Mouse (Mus musculus): ENCODE measurements around the gene Ccdc30. TPM values are rescaled to one million over a fixed set of nuclear protein-coding genes. Genes with fewer than 3 reads are reported as not detected.

Ccdc30 gene
- polyA plus RNA-seq, 1 experiment from 2014 or later, result 2.5 TPM

DNA sequence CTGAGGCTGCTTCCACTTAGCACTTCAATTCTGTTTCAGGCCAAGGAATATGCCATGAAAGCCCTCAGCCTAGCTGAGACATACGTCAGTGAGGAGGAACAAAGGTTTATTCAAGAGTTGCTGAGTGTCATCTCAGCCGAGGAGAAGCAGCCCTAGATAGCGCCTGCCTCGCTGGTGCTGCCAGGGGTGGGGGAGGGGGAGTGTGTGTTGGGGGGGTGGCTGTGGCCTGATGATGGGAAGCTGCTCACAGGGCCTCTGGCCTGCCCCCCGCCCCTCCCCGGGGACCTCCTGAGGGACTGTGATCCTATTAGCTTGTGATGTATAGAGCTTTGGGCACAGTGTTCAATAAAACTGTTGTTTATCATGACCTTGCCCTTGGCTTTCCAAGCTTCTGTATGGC lies 38.2 kb upstream of the Ccdc30 start:
- Histone ChIP-seq H3K9ac (no peak overlapping the region), H3K27ac (ENCODE audit: low read depth) (no peak overlapping the region), H3K27me3 (ENCODE audit: insufficient read depth, low read length) (no peaks in the 10 kb centered on the region), H3K4me1 (ENCODE audit: insufficient read depth) (0 out of 2 replicates have a peak, but pooled peaks cover 3% of the 10 kb centered on the region), H3K4me2 (no peak overlapping the region), H3K36me3 (ENCODE audit: insufficient read depth) (no peaks in the 10 kb centered on the region), H3K9me3 (ENCODE audit: low read depth, low read length) (no peaks in the 10 kb centered on the region), H3K4me3 (ENCODE audit: low read depth, low read length) (no peak overlapping the region)
- WGBS, result 10% methylated on average over 6 of the region's 6 CpGs
- ATAC-seq (ENCODE audit: insufficient read depth) (peak; percentile 81), DNase-seq (peak; percentile 58)
- TF ChIP-seq CTCF (IDR thresholded peaks at IDR 0.05; ENCODE audit: low read depth), result no peak

DNA sequence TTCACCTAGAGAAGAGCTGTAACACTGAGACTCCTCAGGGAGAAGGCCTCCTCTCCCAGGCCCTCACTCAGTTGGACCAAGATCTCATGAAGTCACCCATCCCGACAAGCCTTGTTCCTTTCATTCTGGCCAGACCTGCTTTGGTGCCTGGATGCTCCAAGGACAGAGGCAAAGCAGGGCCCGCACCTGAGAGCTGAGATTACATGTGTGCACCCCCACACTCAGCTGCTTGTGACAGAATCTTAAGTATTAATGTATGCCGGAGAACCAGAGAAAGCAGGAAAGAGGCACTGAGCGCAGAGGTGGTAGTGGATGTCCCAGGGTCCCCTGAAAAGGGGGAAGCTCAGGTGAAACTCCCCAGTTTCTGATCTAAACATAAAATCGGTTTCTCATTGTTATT lies 37.8 kb upstream of the Ccdc30 start:
- H3K27ac ChIP-seq (ENCODE audit: low read depth), result no peak overlapping the region
- no peak overlapping the region for H3K4me2 ChIP-seq
- 51% methylated on average over 5 of the region's 5 CpGs for WGBS
- ATAC-seq (ENCODE audit: insufficient read depth), result no peak
- H3K27me3 ChIP-seq (ENCODE audit: insufficient read depth, low read length), result no peaks in the 10 kb centered on the region
- no peak overlapping the region for H3K9ac ChIP-seq
- H3K36me3 ChIP-seq (ENCODE audit: insufficient read depth), result no peaks in the 10 kb centered on the region
- no peak for TF ChIP-seq CTCF (IDR thresholded peaks at IDR 0.05; ENCODE audit: low read depth)
- H3K9me3 ChIP-seq (ENCODE audit: low read depth, low read length), result no peaks in the 10 kb centered on the region
- 0 out of 2 replicates have a peak, but pooled peaks cover 3% of the 10 kb centered on the region for H3K4me1 ChIP-seq (ENCODE audit: insufficient read depth)
- H3K4me3 ChIP-seq (ENCODE audit: low read depth, low read length), result no peak overlapping the region
- no peak for DNase-seq

DNA sequence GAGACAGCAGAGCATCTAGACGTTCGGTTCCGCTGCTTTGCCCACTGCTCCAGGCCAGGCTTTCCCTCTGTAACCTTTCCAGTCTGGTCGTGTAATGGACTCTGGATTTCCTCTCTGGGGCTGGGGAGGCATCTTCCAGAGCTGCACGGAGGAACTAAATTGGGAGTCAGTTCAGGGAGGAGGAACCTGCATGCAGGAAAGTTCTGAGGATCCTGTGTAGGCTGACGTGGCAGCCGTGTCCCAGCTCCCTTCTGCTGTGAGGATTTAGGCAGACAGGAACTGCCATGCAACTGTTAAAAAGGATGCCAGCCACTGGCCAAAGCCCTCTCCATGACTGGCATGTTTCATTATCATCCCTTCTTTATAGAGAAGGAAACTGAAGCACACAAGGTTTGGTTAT lies 35.1 kb upstream of the Ccdc30 start:
- DNase-seq (no peak), ATAC-seq (ENCODE audit: insufficient read depth) (no peak)
- no peaks in the 10 kb centered on the region for H3K27me3 ChIP-seq (ENCODE audit: insufficient read depth, low read length)
- no peak overlapping the region for H3K4me3 ChIP-seq (ENCODE audit: low read depth, low read length)
- H3K27ac ChIP-seq (ENCODE audit: low read depth), result no peak overlapping the region
- no peak overlapping the region for H3K4me2 ChIP-seq
- no peaks in the 10 kb centered on the region for H3K9me3 ChIP-seq (ENCODE audit: low read depth, low read length)
- H3K4me1 ChIP-seq (ENCODE audit: insufficient read depth), result 0 out of 2 replicates have a peak, but pooled peaks cover 3% of the 10 kb centered on the region
- no peaks in the 10 kb centered on the region for H3K36me3 ChIP-seq (ENCODE audit: insufficient read depth)
- H3K9ac ChIP-seq, result no peak overlapping the region
- TF ChIP-seq CTCF (IDR thresholded peaks at IDR 0.05; ENCODE audit: low read depth), result no peak
- 62% methylated on average over 7 of the region's 7 CpGs for WGBS

DNA sequence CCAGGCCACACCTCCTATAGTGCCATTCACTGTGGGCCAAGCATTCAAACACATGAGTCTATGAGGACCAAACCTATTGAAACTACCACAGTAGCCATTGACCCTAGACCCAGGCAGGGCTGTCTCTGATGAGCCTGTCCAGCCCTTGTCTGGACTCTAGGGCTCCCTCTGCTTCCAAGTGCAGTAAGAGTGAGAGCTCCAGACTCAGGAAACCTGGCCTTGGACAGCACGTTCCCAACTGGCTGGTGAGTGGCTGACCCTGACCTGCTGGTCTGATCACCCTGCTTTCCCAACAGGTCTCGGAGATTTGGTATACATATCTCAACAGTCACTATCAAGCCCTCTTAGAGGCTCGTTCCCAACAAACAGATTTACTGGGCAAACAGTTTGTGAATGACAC lies 32.5 kb upstream of the Ccdc30 start:
- no peaks in the 10 kb centered on the region for H3K36me3 ChIP-seq (ENCODE audit: insufficient read depth)
- WGBS, result 50% methylated on average over 3 of the region's 3 CpGs
- no peak for ATAC-seq (ENCODE audit: insufficient read depth)

DNA sequence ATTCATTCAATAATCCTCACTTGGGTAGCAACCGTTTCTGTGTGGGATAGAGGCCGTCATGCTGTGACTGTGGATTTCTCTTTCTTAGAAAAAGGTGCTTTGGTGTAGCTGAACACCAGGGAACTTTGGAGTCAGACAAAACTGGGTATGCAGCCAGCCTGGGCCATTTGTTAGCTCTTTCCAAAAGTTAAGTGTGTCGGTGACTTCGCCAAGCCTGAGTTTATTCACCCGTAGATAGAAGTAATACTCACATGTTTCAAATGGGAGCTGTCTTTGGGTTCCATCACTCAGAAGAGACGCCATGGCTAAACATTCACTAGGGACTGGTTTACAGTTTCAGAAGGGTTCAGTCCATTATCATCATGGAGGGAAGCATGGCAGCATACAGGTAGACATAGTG lies 31.9 kb upstream of the Ccdc30 start:
- DNase-seq (no peak), ATAC-seq (ENCODE audit: insufficient read depth) (no peak)
- H3K4me2 ChIP-seq, result no peak overlapping the region
- no peak overlapping the region for H3K4me3 ChIP-seq (ENCODE audit: low read depth, low read length)
- H3K9me3 ChIP-seq (ENCODE audit: low read depth, low read length), result no peaks in the 10 kb centered on the region
- 91% methylated on average over 6 of the region's 6 CpGs for WGBS
- no peaks in the 10 kb centered on the region for H3K36me3 ChIP-seq (ENCODE audit: insufficient read depth)
- TF ChIP-seq CTCF (IDR thresholded peaks at IDR 0.05; ENCODE audit: low read depth), result no peak
- H3K27ac ChIP-seq (ENCODE audit: low read depth), result no peak overlapping the region
- H3K27me3 ChIP-seq (ENCODE audit: insufficient read depth, low read length), result no peaks in the 10 kb centered on the region
- no peak overlapping the region for H3K9ac ChIP-seq
- H3K4me1 ChIP-seq (ENCODE audit: insufficient read depth), result no peaks in the 10 kb centered on the region

More for the DNA sequence above, 32.5 kb upstream of the Ccdc30 start:
- DNase-seq, result no peak
- no peaks in the 10 kb centered on the region for H3K27me3 ChIP-seq (ENCODE audit: insufficient read depth, low read length)
- no peaks in the 10 kb centered on the region for H3K9me3 ChIP-seq (ENCODE audit: low read depth, low read length)
- H3K4me3 ChIP-seq (ENCODE audit: low read depth, low read length), result no peak overlapping the region
- no peak overlapping the region for H3K27ac ChIP-seq (ENCODE audit: low read depth)
- H3K4me2 ChIP-seq, result no peak overlapping the region
- H3K9ac ChIP-seq, result no peak overlapping the region
- TF ChIP-seq CTCF (IDR thresholded peaks at IDR 0.05; ENCODE audit: low read depth), result no peak
- H3K4me1 ChIP-seq (ENCODE audit: insufficient read depth), result no peaks in the 10 kb centered on the region

DNA sequence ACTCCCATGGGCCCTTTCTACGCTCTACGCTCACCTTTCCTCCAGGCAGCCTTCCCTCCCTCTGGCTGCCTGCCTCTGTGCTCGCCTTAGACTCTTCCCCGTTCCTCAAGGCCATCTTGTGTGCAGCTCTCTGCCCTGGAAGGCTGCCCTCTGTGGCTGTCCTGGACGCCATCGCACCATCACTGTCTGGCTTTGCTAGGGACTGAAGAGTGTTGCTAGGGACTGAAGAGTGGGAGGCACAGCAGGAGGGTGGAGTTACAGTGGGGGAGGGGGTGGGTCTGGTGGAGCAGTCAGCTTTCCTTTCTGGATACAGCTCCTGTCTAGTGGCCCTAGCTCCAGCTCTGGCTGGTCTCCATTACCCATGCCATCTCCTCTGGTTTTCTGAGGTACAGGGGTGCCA lies 27.2 kb upstream of the Ccdc30 start:
- ATAC-seq (ENCODE audit: insufficient read depth) (no peak), DNase-seq (no peak)
- Histone ChIP-seq H3K9me3 (ENCODE audit: low read depth, low read length) (no peaks in the 10 kb centered on the region), H3K27me3 (ENCODE audit: insufficient read depth, low read length) (no peaks in the 10 kb centered on the region), H3K4me3 (ENCODE audit: low read depth, low read length) (no peak overlapping the region), H3K36me3 (ENCODE audit: insufficient read depth) (no peaks in the 10 kb centered on the region), H3K9ac (no peak overlapping the region), H3K27ac (ENCODE audit: low read depth) (no peak overlapping the region), H3K4me1 (ENCODE audit: insufficient read depth) (no peaks in the 10 kb centered on the region), H3K4me2 (no peak overlapping the region)
- 51% methylated on average over 6 of the region's 6 CpGs for WGBS
- no peak for TF ChIP-seq CTCF (IDR thresholded peaks at IDR 0.05; ENCODE audit: low read depth)

DNA sequence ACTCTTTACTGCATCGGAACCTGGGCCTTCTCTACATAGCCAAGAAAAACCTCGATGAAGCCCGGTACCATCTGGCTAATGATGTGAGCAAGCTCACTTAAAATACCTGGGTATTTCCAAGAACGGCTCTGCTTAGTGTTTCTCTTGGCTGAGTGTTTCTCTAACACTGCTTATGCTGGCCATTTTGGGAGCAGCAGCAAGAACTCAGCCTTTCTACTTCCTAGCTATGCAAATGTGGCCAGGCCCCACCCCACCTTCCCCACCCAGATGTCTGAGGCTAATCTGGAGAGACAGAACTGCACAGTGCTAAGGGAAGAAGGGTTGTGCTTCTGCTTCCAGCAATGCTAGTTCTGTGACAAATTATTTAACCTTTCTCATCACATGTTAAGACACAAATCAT lies 26.5 kb upstream of the Ccdc30 start:
- no peaks in the 10 kb centered on the region for H3K9me3 ChIP-seq (ENCODE audit: low read depth, low read length)
- no peaks in the 10 kb centered on the region for H3K27me3 ChIP-seq (ENCODE audit: insufficient read depth, low read length)
- DNase-seq (no peak), ATAC-seq (ENCODE audit: insufficient read depth) (no peak)
- no peak overlapping the region for H3K4me3 ChIP-seq (ENCODE audit: low read depth, low read length)
- no peak overlapping the region for H3K27ac ChIP-seq (ENCODE audit: low read depth)
- TF ChIP-seq CTCF (IDR thresholded peaks at IDR 0.05; ENCODE audit: low read depth), result no peak
- 90% methylated on average over 4 of the region's 4 CpGs for WGBS
- no peak overlapping the region for H3K4me2 ChIP-seq
- no peaks in the 10 kb centered on the region for H3K36me3 ChIP-seq (ENCODE audit: insufficient read depth)
- H3K9ac ChIP-seq, result no peak overlapping the region
- no peaks in the 10 kb centered on the region for H3K4me1 ChIP-seq (ENCODE audit: insufficient read depth)

DNA sequence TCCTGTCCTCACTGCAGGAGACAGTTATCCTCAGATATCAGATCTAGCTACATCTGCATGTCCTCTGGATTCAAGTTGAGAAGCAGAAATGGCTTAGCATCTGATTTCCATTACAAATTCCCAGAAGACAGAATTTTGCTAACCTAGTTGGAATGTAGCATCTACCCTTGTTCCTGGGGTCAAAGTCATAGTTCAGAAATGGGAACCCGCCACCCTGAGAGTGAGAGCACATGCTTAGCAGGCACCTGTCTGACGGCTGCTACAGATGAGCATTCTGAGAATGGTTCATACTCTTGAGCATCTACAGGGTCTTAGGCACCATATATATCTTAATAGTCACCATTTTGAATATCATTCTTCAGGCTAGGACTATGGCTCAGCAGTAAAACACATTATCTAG lies 22.6 kb upstream of the Ccdc30 start:
- Histone ChIP-seq H3K4me2 (no peak overlapping the region), H3K27me3 (ENCODE audit: insufficient read depth, low read length) (no peaks in the 10 kb centered on the region), H3K9me3 (ENCODE audit: low read depth, low read length) (peaks cover 5% of the 10 kb centered on the region; the same call in 1 of the 2 replicates), H3K9ac (no peak overlapping the region), H3K4me1 (ENCODE audit: insufficient read depth) (no peaks in the 10 kb centered on the region), H3K27ac (ENCODE audit: low read depth) (no peak overlapping the region), H3K4me3 (ENCODE audit: low read depth, low read length) (no peak overlapping the region), H3K36me3 (ENCODE audit: insufficient read depth) (no peaks in the 10 kb centered on the region)
- 85% methylated on average over 2 of the region's 2 CpGs for WGBS
- TF ChIP-seq CTCF (IDR thresholded peaks at IDR 0.05; ENCODE audit: low read depth), result no peak
- no peak for ATAC-seq (ENCODE audit: insufficient read depth)
- no peak for DNase-seq

Measured in lung, embryonic 14.5 days (tissue).